ENCODE assay signal across 10 mouse cellular contexts in genomic region chr1:155843538-155843937, GRCm38 (mm10). TPM values are rescaled to one million over a fixed set of nuclear protein-coding genes. Genes with fewer than 3 reads are reported as not detected.
ATAC-seq and TF ChIP-seq lines count a peak whose summit lies in the region.
"Had no signal": no experiment of that assay in that cellular context is flagged by ENCODE, and none has a peak within 500 bp of the region (broad histone marks: within the 10 kb centered on the region; RNA-seq: fewer than 3 reads in every experiment).

No protein-coding gene starts in this region.

- no peak for TF ChIP-seq CTCF in intestine, postnatal 0 days (IDR thresholded peaks at IDR 0.05; ENCODE audit: low read depth)

- H3K27me3 ChIP-seq in intestine, embryonic 15.5 days (replicated peaks) = no peaks in the 10 kb centered on the region
- no peaks in the 10 kb centered on the region for H3K27me3 ChIP-seq in intestine, postnatal 0 days (replicated peaks; ENCODE audit: control insufficient read depth, insufficient read depth, low read length)
- H3K27me3 ChIP-seq in liver, embryonic 16.5 days (ENCODE audit: control insufficient read depth, insufficient read depth, low read depth, low read length) = no peaks in the 10 kb centered on the region
- no peaks in the 10 kb centered on the region for H3K27me3 ChIP-seq in liver, embryonic 12.5 days (replicated peaks)
- H3K27me3 ChIP-seq in stomach, embryonic 14.5 days (ENCODE audit: control insufficient read depth, insufficient read depth, low read length) = no peaks in the 10 kb centered on the region
- H3K27me3 ChIP-seq: forebrain, embryonic 13.5 days had no signal

- H3K9ac ChIP-seq in intestine, embryonic 15.5 days = no peak overlapping the region
- no peak overlapping the region for H3K9ac ChIP-seq in intestine, postnatal 0 days (ENCODE audit: low read depth, low read length)
- no peak overlapping the region for H3K9ac ChIP-seq in liver, embryonic 16.5 days (ENCODE audit: low read depth, low read length)
- no peak overlapping the region for H3K9ac ChIP-seq in liver, embryonic 12.5 days
- no peak overlapping the region for H3K9ac ChIP-seq in stomach, embryonic 14.5 days (replicated peaks; ENCODE audit: low read depth, low read length)
- H3K9ac ChIP-seq: forebrain, embryonic 13.5 days had no signal

- peaks cover 11% of the 10 kb centered on the region; the same call in 1 of the 2 replicates for H3K36me3 ChIP-seq in intestine, embryonic 15.5 days
- peaks cover 36% of the 10 kb centered on the region for H3K36me3 ChIP-seq in intestine, postnatal 0 days (ENCODE audit: control insufficient read depth, insufficient read depth)
- H3K36me3 ChIP-seq in liver, embryonic 16.5 days (ENCODE audit: control insufficient read depth, insufficient read depth) = peaks cover 15% of the 10 kb centered on the region
- H3K36me3 ChIP-seq in liver, embryonic 12.5 days = peaks cover 38% of the 10 kb centered on the region
- peaks cover 25% of the 10 kb centered on the region for H3K36me3 ChIP-seq in stomach, embryonic 14.5 days (ENCODE audit: control insufficient read depth, insufficient read depth, low read length)

- H3K27ac ChIP-seq in intestine, embryonic 15.5 days = no peak overlapping the region
- H3K27ac ChIP-seq in intestine, postnatal 0 days (ENCODE audit: low read depth, low read length) = no peak overlapping the region
- H3K27ac ChIP-seq in liver, embryonic 16.5 days (ENCODE audit: low read length) = no peak overlapping the region
- no peak overlapping the region for H3K27ac ChIP-seq in liver, embryonic 12.5 days
- H3K27ac ChIP-seq in stomach, embryonic 14.5 days (ENCODE audit: low read length) = no peak overlapping the region
- H3K27ac ChIP-seq: forebrain, embryonic 13.5 days; hindbrain, embryonic 10.5 days had no signal

- no peak overlapping the region for H3K4me3 ChIP-seq in intestine, embryonic 15.5 days (replicated peaks)
- H3K4me3 ChIP-seq in intestine, postnatal 0 days (ENCODE audit: low read depth, low read length) = no peak overlapping the region
- H3K4me3 ChIP-seq in liver, embryonic 16.5 days (ENCODE audit: low read depth, low read length) = no peak overlapping the region
- H3K4me3 ChIP-seq in liver, embryonic 12.5 days = no peak overlapping the region
- H3K4me3 ChIP-seq in stomach, embryonic 14.5 days (ENCODE audit: low read depth, low read length) = no peak overlapping the region
- H3K4me3 ChIP-seq: forebrain, embryonic 13.5 days; hindbrain, embryonic 10.5 days had no signal

- no peak overlapping the region for H3K4me2 ChIP-seq in intestine, embryonic 15.5 days (replicated peaks)
- no peak overlapping the region for H3K4me2 ChIP-seq in intestine, postnatal 0 days (replicated peaks; ENCODE audit: low read depth)
- H3K4me2 ChIP-seq in liver, embryonic 16.5 days (ENCODE audit: low read depth, low read length) = no peak overlapping the region
- no peak overlapping the region for H3K4me2 ChIP-seq in liver, embryonic 12.5 days
- H3K4me2 ChIP-seq in stomach, embryonic 14.5 days (replicated peaks; ENCODE audit: low read depth, low read length) = no peak overlapping the region
- H3K4me2 ChIP-seq: forebrain, embryonic 13.5 days had no signal

- no peaks in the 10 kb centered on the region for H3K4me1 ChIP-seq in intestine, embryonic 15.5 days (replicated peaks)
- H3K4me1 ChIP-seq in intestine, postnatal 0 days (replicated peaks; ENCODE audit: control insufficient read depth, insufficient read depth, low read length) = no peaks in the 10 kb centered on the region
- H3K4me1 ChIP-seq in liver, embryonic 16.5 days (ENCODE audit: control insufficient read depth, low read depth, low read length) = peaks cover 8% of the 10 kb centered on the region
- H3K4me1 ChIP-seq in liver, embryonic 12.5 days = peaks cover 19% of the 10 kb centered on the region
- no peaks in the 10 kb centered on the region for H3K4me1 ChIP-seq in stomach, embryonic 14.5 days (ENCODE audit: control insufficient read depth, insufficient read depth, low read length)
- H3K4me1 ChIP-seq: forebrain, embryonic 13.5 days; hindbrain, embryonic 10.5 days had no signal

- H3K9me3 ChIP-seq in intestine, embryonic 15.5 days = no peaks in the 10 kb centered on the region
- no peaks in the 10 kb centered on the region for H3K9me3 ChIP-seq in intestine, postnatal 0 days (ENCODE audit: control insufficient read depth)
- no peaks in the 10 kb centered on the region for H3K9me3 ChIP-seq in liver, embryonic 16.5 days (replicated peaks; ENCODE audit: control insufficient read depth, low read length)
- H3K9me3 ChIP-seq in liver, embryonic 12.5 days (replicated peaks) = no peaks in the 10 kb centered on the region
- H3K9me3 ChIP-seq in stomach, embryonic 14.5 days (ENCODE audit: control insufficient read depth, low read depth, low read length) = no peaks in the 10 kb centered on the region
- H3K9me3 ChIP-seq: forebrain, embryonic 13.5 days; hindbrain, embryonic 10.5 days had no signal

- 56% methylated on average over 4 of the region's 4 CpGs for WGBS in intestine, embryonic 15.5 days
- WGBS in intestine, postnatal 0 days = 58% methylated on average over 4 of the region's 4 CpGs
- 79% methylated on average over 4 of the region's 4 CpGs for WGBS in liver, embryonic 16.5 days (ENCODE audit: insufficient replicate concordance)
- 74% methylated on average over 4 of the region's 4 CpGs for WGBS in liver, embryonic 12.5 days (ENCODE audit: insufficient replicate concordance)
- 52% methylated on average over 4 of the region's 4 CpGs for WGBS in stomach, embryonic 14.5 days

- peak; percentile 51; the same call in 1 of the 2 replicates for ATAC-seq in intestine, embryonic 15.5 days
- no peak for ATAC-seq in intestine, postnatal 0 days
- ATAC-seq in liver, embryonic 16.5 days (ENCODE audit: low read depth) = peak; percentile 47; the same call in 1 of the 2 replicates
- no peak for ATAC-seq in liver, embryonic 12.5 days
- 0 out of 2 replicates have a peak, but pooled peaks have one; percentile 21 for ATAC-seq in erythroblast, adult 5-6 weeks (replicated peaks; ENCODE audit: low FRiP score, poor library complexity, severe bottlenecking)
- ATAC-seq in stomach, embryonic 14.5 days (ENCODE audit: insufficient number of reproducible peaks, insufficient read depth, low FRiP score, low read depth) = 0 out of 2 replicates have a peak, but pooled peaks have one; percentile 33
- no peak for ATAC-seq in cerebellum, adult (ENCODE audit: insufficient number of reproducible peaks, low FRiP score, low TSS enrichment)
- ATAC-seq: forebrain, embryonic 13.5 days; inflammation-experienced regulatory T-cells, adult 6 months had no signal

RNA-seq across cellular contexts. Expression of gene Qsox1, which starts 30.8 kb away (rescaled TPM):
- 40.3 and 49.1 TPM in 2 replicates for polyA plus RNA-seq in intestine, embryonic 15.5 days (2015; fragmentation: Nextera tagmentation; extraction: Ambion mirVana)
- 28.4 and 30.1 TPM in 2 replicates for polyA plus RNA-seq in intestine, postnatal 0 days (2015; fragmentation: Nextera tagmentation; extraction: Ambion mirVana)
- 42.8 and 51.2 TPM in 2 replicates for polyA plus RNA-seq in liver, embryonic 16.5 days (2015; fragmentation: Nextera tagmentation; extraction: Ambion mirVana)
- polyA plus RNA-seq in liver, embryonic 12.5 days (2016; fragmentation: Nextera tagmentation; extraction: Ambion mirVana) = 26.1 and 26.2 TPM in 2 replicates
- total RNA-seq in erythroblast, adult 5-6 weeks (2015; ENCODE audit: low replicate concordance) = 1.5 and 4.2 TPM in 2 replicates
- total RNA-seq in erythroblast, adult 5-6 weeks (2017; ENCODE audit: low replicate concordance) = 4.6 and 8.2 TPM in 2 replicates
- polyA plus RNA-seq in stomach, embryonic 14.5 days (2014; fragmentation: Nextera tagmentation; extraction: Ambion mirVana) = 26.9 and 28.1 TPM in 2 replicates

Comparison
In these comparisons a context has a peak if more than half of its experiments do, and no peak if none do; other contexts are left out.
1. ATAC-seq: peak in intestine, embryonic 15.5 days (single experiment), liver, embryonic 16.5 days (single experiment), erythroblast, adult 5-6 weeks (single experiment) and stomach, embryonic 14.5 days (single experiment); none in intestine, postnatal 0 days (single experiment), liver, embryonic 12.5 days (single experiment) and cerebellum, adult (single experiment).